Mouse (Mus musculus): ENCODE measurements around the gene Calhm5. TPM values are rescaled to one million over a fixed set of nuclear protein-coding genes. Genes with fewer than 3 reads are reported as not detected.

Calhm5 gene
- total and polyA plus RNA-seq, 2 experiments = 0.04 to 0.18 TPM

- TF ChIP-seq POLR2A (IDR thresholded peaks at IDR 0.05; ENCODE audit: extremely low read depth, insufficient read depth, low read length) = no peak
- TF ChIP-seq CTCF (IDR thresholded peaks at IDR 0.05; ENCODE audit: low read depth, low read length) = no peak
- Histone ChIP-seq H3K4me3 (ENCODE audit: insufficient read depth, low read depth, low read length) (no peak overlapping the region), H3K79me2 (ENCODE audit: control insufficient read depth, insufficient read depth, low read length) (no peaks in the 10 kb centered on the region), H3K9ac (ENCODE audit: low read depth, low read length) (no peak overlapping the region), H3K4me1 (ENCODE audit: control insufficient read depth, insufficient read depth, low read length) (no peaks in the 10 kb centered on the region), H3K27ac (replicated peaks; ENCODE audit: insufficient read depth, low read depth, low read length) (no peak overlapping the region), H3K36me3 (ENCODE audit: control insufficient read depth, insufficient read depth, low read length) (no peaks in the 10 kb centered on the region), H3K27me3 (ENCODE audit: control insufficient read depth, insufficient read depth, low read length) (no peaks in the 10 kb centered on the region)
- DNase-seq (ENCODE audit: extremely low read depth, low read depth, low spot score) = no peak
- 87% methylated on average over 4 of the region's 4 CpGs for WGBS
These were observed 15.8 kb upstream of the Calhm5 start for GRCm38 (mm10) chr10:34111964-34112738.

- WGBS = 79% methylated on average over 13 of the region's 13 CpGs
- Histone ChIP-seq H3K27me3 (ENCODE audit: control insufficient read depth, insufficient read depth, low read length) (no peaks in the 10 kb centered on the region), H3K9ac (ENCODE audit: low read depth, low read length) (no peak overlapping the region), H3K27ac (replicated peaks; ENCODE audit: insufficient read depth, low read depth, low read length) (no peak overlapping the region), H3K36me3 (ENCODE audit: control insufficient read depth, insufficient read depth, low read length) (no peaks in the 10 kb centered on the region), H3K4me1 (ENCODE audit: control insufficient read depth, insufficient read depth, low read length) (peaks cover 2% of the 10 kb centered on the region), H3K79me2 (ENCODE audit: control insufficient read depth, insufficient read depth, low read length) (no peaks in the 10 kb centered on the region), H3K4me3 (ENCODE audit: insufficient read depth, low read depth, low read length) (no peak overlapping the region)
- TF ChIP-seq POLR2A (IDR thresholded peaks at IDR 0.05; ENCODE audit: extremely low read depth, insufficient read depth, low read length) (no peak), CTCF (IDR thresholded peaks at IDR 0.05; ENCODE audit: low read depth, low read length) (no peak)
- no peak for DNase-seq (ENCODE audit: extremely low read depth, low read depth, low spot score)
These were observed 14.6 kb upstream of the Calhm5 start for GRCm38 (mm10) chr10:34110863-34111465.

GRCm38 (mm10) chr10:34095964-34096363, 355 bp downstream of the Calhm5 start:
- 68% methylated on average over 12 of the region's 12 CpGs for WGBS
- Histone ChIP-seq H3K4me3 (ENCODE audit: insufficient read depth, low read depth, low read length) (no peak overlapping the region; the same call in 1 of the 2 replicates), H3K27ac (replicated peaks; ENCODE audit: insufficient read depth, low read depth, low read length) (0 out of 2 replicates have a peak overlapping the region, but pooled peaks have one; percentile 3), H3K4me1 (ENCODE audit: control insufficient read depth, insufficient read depth, low read length) (no peaks in the 10 kb centered on the region; the same call in 1 of the 2 replicates), H3K36me3 (ENCODE audit: control insufficient read depth, insufficient read depth, low read length) (no peaks in the 10 kb centered on the region), H3K79me2 (ENCODE audit: control insufficient read depth, insufficient read depth, low read length) (no peaks in the 10 kb centered on the region), H3K9ac (ENCODE audit: low read depth, low read length) (no peak overlapping the region), H3K27me3 (ENCODE audit: control insufficient read depth, insufficient read depth, low read length) (no peaks in the 10 kb centered on the region)
- no peak for TF ChIP-seq POLR2A (IDR thresholded peaks at IDR 0.05; ENCODE audit: extremely low read depth, insufficient read depth, low read length)
- no peak for TF ChIP-seq CTCF (IDR thresholded peaks at IDR 0.05; ENCODE audit: low read depth, low read length)
- no peak for DNase-seq (ENCODE audit: extremely low read depth, low read depth, low spot score)

- no peak for DNase-seq (ENCODE audit: extremely low read depth, low read depth, low spot score)
- Histone ChIP-seq H3K4me3 (ENCODE audit: insufficient read depth, low read depth, low read length) (no peak overlapping the region), H3K27me3 (ENCODE audit: control insufficient read depth, insufficient read depth, low read length) (no peaks in the 10 kb centered on the region), H3K4me1 (ENCODE audit: control insufficient read depth, insufficient read depth, low read length) (no peaks in the 10 kb centered on the region; the same call in 1 of the 2 replicates), H3K27ac (replicated peaks; ENCODE audit: insufficient read depth, low read depth, low read length) (no peak overlapping the region), H3K79me2 (ENCODE audit: control insufficient read depth, insufficient read depth, low read length) (no peaks in the 10 kb centered on the region), H3K9ac (ENCODE audit: low read depth, low read length) (no peak overlapping the region), H3K36me3 (ENCODE audit: control insufficient read depth, insufficient read depth, low read length) (no peaks in the 10 kb centered on the region)
- TF ChIP-seq POLR2A (IDR thresholded peaks at IDR 0.05; ENCODE audit: extremely low read depth, insufficient read depth, low read length) (no peak), CTCF (IDR thresholded peaks at IDR 0.05; ENCODE audit: low read depth, low read length) (no peak)
- 91% methylated on average over 2 of the region's 2 CpGs for WGBS
These were observed 1.2 kb downstream of the Calhm5 start for GRCm38 (mm10) chr10:34095147-34095546.

GRCm38 (mm10) chr10:34091888-34092287, 4.4 kb downstream of the Calhm5 start:
- no peak for TF ChIP-seq CTCF (IDR thresholded peaks at IDR 0.05; ENCODE audit: low read depth, low read length)
- no peak overlapping the region for H3K4me3 ChIP-seq (ENCODE audit: insufficient read depth, low read depth, low read length)
- H3K9ac ChIP-seq (ENCODE audit: low read depth, low read length) = no peak overlapping the region
- H3K79me2 ChIP-seq (ENCODE audit: control insufficient read depth, insufficient read depth, low read length) = no peaks in the 10 kb centered on the region
- H3K27ac ChIP-seq (replicated peaks; ENCODE audit: insufficient read depth, low read depth, low read length) = no peak overlapping the region
- no peaks in the 10 kb centered on the region for H3K36me3 ChIP-seq (ENCODE audit: control insufficient read depth, insufficient read depth, low read length)
- WGBS = 70% methylated on average over 5 of the region's 5 CpGs
- DNase-seq (ENCODE audit: extremely low read depth, low read depth, low spot score) = no peak
- no peaks in the 10 kb centered on the region for H3K27me3 ChIP-seq (ENCODE audit: control insufficient read depth, insufficient read depth, low read length)
- H3K4me1 ChIP-seq (ENCODE audit: control insufficient read depth, insufficient read depth, low read length) = no peaks in the 10 kb centered on the region

GRCm38 (mm10) chr10:34090481-34090880, 5.8 kb downstream of the Calhm5 start:
- no peaks in the 10 kb centered on the region for H3K36me3 ChIP-seq (ENCODE audit: control insufficient read depth, insufficient read depth, low read length)
- WGBS = 74% methylated on average over 1 of the region's 1 CpGs
- H3K9ac ChIP-seq (ENCODE audit: low read depth, low read length) = no peak overlapping the region
- DNase-seq (ENCODE audit: extremely low read depth, low read depth, low spot score) = no peak
- H3K4me3 ChIP-seq (ENCODE audit: insufficient read depth, low read depth, low read length) = no peak overlapping the region
- H3K4me1 ChIP-seq (ENCODE audit: control insufficient read depth, insufficient read depth, low read length) = no peaks in the 10 kb centered on the region
- no peaks in the 10 kb centered on the region for H3K79me2 ChIP-seq (ENCODE audit: control insufficient read depth, insufficient read depth, low read length)
- TF ChIP-seq POLR2A (IDR thresholded peaks at IDR 0.05; ENCODE audit: extremely low read depth, insufficient read depth, low read length) (no peak), CTCF (IDR thresholded peaks at IDR 0.05; ENCODE audit: low read depth, low read length) (no peak)
- no peaks in the 10 kb centered on the region for H3K27me3 ChIP-seq (ENCODE audit: control insufficient read depth, insufficient read depth, low read length)
- H3K27ac ChIP-seq (replicated peaks; ENCODE audit: insufficient read depth, low read depth, low read length) = no peak overlapping the region

Data from liver, adult 2 months (tissue).